Mouse (Mus musculus): Measurements from ENCODE around the gene F2r.

The F2r gene

GRCm38 (mm10) chr13:95632144-95632543 is 13.9 kb upstream of the F2r start:
- in situ Hi-C loops (cut with MboI) = no loop called here

GRCm38 (mm10) chr13:95630747-95631146 is 12.5 kb upstream of the F2r start:
- in situ Hi-C loops (cut with MboI) = no loop called here

- in situ Hi-C loops (cut with MboI) = no loop called here
These were observed 11.5 kb upstream of the F2r start for GRCm38 (mm10) chr13:95629751-95630150.

- in situ Hi-C loops (cut with MboI) = no loop called here
These were observed 8.4 kb upstream of the F2r start for GRCm38 (mm10) chr13:95626696-95627095.

GRCm38 (mm10) chr13:95623042-95623441 is 4.8 kb upstream of the F2r start:
- in situ Hi-C loops (cut with MboI) = no loop called here

GRCm38 (mm10) chr13:95621563-95621962 is 3.3 kb upstream of the F2r start:
- in situ Hi-C loops (cut with MboI) = no loop called here

- in situ Hi-C loops (cut with MboI) = no loop called here
These were observed 572 bp upstream of the F2r start for GRCm38 (mm10) chr13:95618859-95619258.

- in situ Hi-C loops (cut with MboI) = no loop called here
These were observed 566 bp downstream of the F2r start for GRCm38 (mm10) chr13:95617671-95618171.

GRCm38 (mm10) chr13:95617082-95617670 is 1.1 kb downstream of the F2r start:
- in situ Hi-C loops (cut with MboI) = no loop called here

GRCm38 (mm10) chr13:95616512-95616911 is 1.8 kb downstream of the F2r start:
- in situ Hi-C loops (cut with MboI) = no loop called here

GRCm38 (mm10) chr13:95614757-95615156 is 3.5 kb downstream of the F2r start:
- in situ Hi-C loops (cut with MboI) = no loop called here

GRCm38 (mm10) chr13:95612243-95612642 is 6.0 kb downstream of the F2r start:
- in situ Hi-C loops (cut with MboI) = no loop called here

GRCm38 (mm10) chr13:95611752-95612151 is 6.5 kb downstream of the F2r start:
- in situ Hi-C loops (cut with MboI) = no loop called here

GRCm38 (mm10) chr13:95610786-95611562 is 7.3 kb downstream of the F2r start:
- in situ Hi-C loops (cut with MboI) = no loop called here

GRCm38 (mm10) chr13:95609088-95609420 is 9.2 kb downstream of the F2r start:
- in situ Hi-C loops (cut with MboI) = no loop called here

- in situ Hi-C loops (cut with MboI) = no loop called here
These were observed 9.7 kb downstream of the F2r start for GRCm38 (mm10) chr13:95608416-95609087.

- in situ Hi-C loops (cut with MboI) = no loop called here
These were observed 11.3 kb downstream of the F2r start for GRCm38 (mm10) chr13:95607019-95607418.

GRCm38 (mm10) chr13:95604288-95604687 is 14.0 kb downstream of the F2r start:
- in situ Hi-C loops (cut with MboI) = no loop called here

GRCm38 (mm10) chr13:95599833-95600359 is 18.4 kb downstream of the F2r start:
- in situ Hi-C loops (cut with MboI) = no loop called here

- in situ Hi-C loops (cut with MboI) = no loop called here
These were observed 19.9 kb downstream of the F2r start for GRCm38 (mm10) chr13:95598232-95598920.

- in situ Hi-C loops (cut with MboI) = no loop called here
These were observed 20.7 kb downstream of the F2r start for GRCm38 (mm10) chr13:95597578-95597977.

- in situ Hi-C loops (cut with MboI) = no loop called here
These were observed 21.6 kb downstream of the F2r start for GRCm38 (mm10) chr13:95596689-95597088.

Measured in mature B cell (primary cell).